Mouse (Mus musculus): Measurements from ENCODE around the gene Hdhd5.

DNA sequence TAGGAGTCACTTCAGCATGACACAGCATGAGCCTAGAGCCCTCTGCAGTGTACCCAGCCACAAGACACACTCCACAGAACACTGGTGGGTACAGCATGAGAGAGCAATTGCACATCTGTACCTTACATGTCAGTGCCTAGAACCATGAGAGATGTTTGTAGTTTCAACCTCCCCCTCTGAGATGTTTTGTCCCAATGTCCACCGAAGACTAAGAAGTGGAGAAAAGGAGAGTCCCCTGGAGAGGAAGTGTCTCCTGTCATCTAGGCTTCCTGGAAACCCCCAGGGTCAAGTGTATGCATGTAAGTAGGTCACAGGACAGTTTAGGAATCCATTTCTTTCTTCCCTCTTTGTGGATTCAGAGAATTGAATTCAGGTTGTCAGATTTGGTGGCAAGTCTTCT is 41.3 kb upstream of the Hdhd5 start:
- TF ChIP-seq POLR2A (IDR thresholded peaks at IDR 0.05; ENCODE audit: borderline replicate concordance, control insufficient read depth, low read depth, low read length) (no peak), CTCF (IDR thresholded peaks at IDR 0.05; ENCODE audit: control insufficient read depth, insufficient read depth, low read length) (no peak)
